Mouse (Mus musculus) hindbrain, embryonic 11.5 days (tissue): ENCODE measurements at regions not wholly inside any gene's neighbourhood (a gene's known extent, or its start where the extent isn't known, plus 50 kb on each side); places are given as distances from the start of the nearest gene placed in this dataset.

ENCODE experiments used
- ATAC-seq: fragments of 200-750 bp; cut with Nextera tagmentation; 2 replicates; pipeline ENCODE4 v1.8.0; 2017; ENCODE audit warnings: mild to moderate bottlenecking, moderate TSS enrichment, moderate library complexity; ENCODE audit not compliant: low FRiP score
- DNase-seq: peaks from one replicate; pipeline ENCODE4 v3.0.0-alpha.2; 2015; ENCODE audit warnings: low spot score
- H3K27ac ChIP-seq: fragments of 300-500 bp; sonication (generic); 2 replicates; pipeline ENCODE4 v1.5.1; 2014; ENCODE audit warnings: mild to moderate bottlenecking, low read depth, low read length
- H3K27me3 ChIP-seq: fragments of 300-500 bp; sonication (generic); 2 replicates; pipeline ENCODE4 v1.6.1; 2014; ENCODE audit warnings: mild to moderate bottlenecking, low read length, moderate library complexity, mixed read lengths; ENCODE audit not compliant: control insufficient read depth, insufficient read depth
- H3K36me3 ChIP-seq: fragments of 300-500 bp; sonication (generic); 2 replicates; pipeline ENCODE4 v1.6.1; 2014; ENCODE audit warnings: mild to moderate bottlenecking, low read length, moderate library complexity, mixed read lengths; ENCODE audit not compliant: control insufficient read depth, insufficient read depth
- H3K4me1 ChIP-seq: fragments of 300-500 bp; sonication (generic); replicated peaks from 2 replicates; pipeline ENCODE4 v1.6.1; 2014; ENCODE audit warnings: low read length, mixed read lengths; ENCODE audit not compliant: control insufficient read depth, insufficient read depth
- H3K4me2 ChIP-seq: fragments of 300-500 bp; sonication (generic); replicated peaks from 2 replicates; pipeline ENCODE4 v1.6.1; 2014; ENCODE audit warnings: mild to moderate bottlenecking, low read depth, low read length
- H3K4me3 ChIP-seq: fragments of 300-500 bp; sonication (generic); 2 replicates; pipeline ENCODE4 v1.5.1; 2014; ENCODE audit warnings: low read depth, low read length
- H3K9ac ChIP-seq: fragments of 300-500 bp; sonication (generic); 2 replicates; pipeline ENCODE4 v1.6.1; 2014; ENCODE audit warnings: low read depth, low read length
- H3K9me3 ChIP-seq: fragments of 300-500 bp; sonication (generic); 2 replicates; pipeline ENCODE4 v1.6.1; 2016; ENCODE audit warnings: low read length; ENCODE audit not compliant: control insufficient read depth
- whole genome bisulfite sequencing: fragments of 180-500 bp; shearing (Covaris S2); extraction: QIAGEN DNeasy Blood & Tissue Kit; methylation state at CpG from one replicate; pipeline ENCODE4 v1.1.7; 2014; 5-methylcytosine and 5-hydroxymethylcytosine counted together

DNA sequence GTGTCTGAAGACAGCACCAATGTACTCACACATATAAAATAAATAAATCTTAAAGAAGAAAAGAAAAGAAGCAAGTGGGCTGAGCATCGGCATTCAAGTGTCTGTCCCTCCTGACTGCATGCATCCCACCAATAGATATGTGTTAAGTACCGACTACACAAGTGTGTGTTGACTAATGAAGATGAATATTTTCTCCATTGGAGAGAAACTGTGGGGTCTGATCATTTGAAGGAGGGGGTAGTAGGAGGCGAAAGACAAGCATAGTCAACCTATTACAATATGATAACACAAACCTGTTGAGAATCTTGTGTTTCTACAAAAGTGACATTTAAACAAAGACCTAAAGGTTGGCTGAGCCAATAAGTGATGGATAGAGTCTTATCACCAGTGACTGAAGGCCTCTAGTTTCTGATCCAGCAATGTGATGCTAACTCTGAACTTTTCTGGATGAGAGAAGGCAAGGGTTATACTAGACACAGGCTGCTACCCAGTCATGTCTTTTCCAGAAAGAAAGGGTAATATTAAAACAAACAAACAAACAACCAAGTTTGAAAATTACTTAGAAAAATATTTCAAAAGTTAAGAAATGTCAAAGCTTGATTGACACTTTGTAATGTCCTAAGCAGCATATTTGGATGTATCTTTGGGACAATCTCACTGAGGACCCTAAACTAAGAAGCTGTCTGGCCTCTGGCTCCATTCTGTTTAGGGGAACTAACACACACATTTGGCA is 113.4 kb upstream of the Cpsf6 start:
- no peaks in the 10 kb centered on the region for H3K4me1 ChIP-seq
- H3K36me3 ChIP-seq = no peaks in the 10 kb centered on the region
- no peak overlapping the region for H3K9ac ChIP-seq
- H3K9me3 ChIP-seq = no peaks in the 10 kb centered on the region
- no peak overlapping the region for H3K4me2 ChIP-seq
- DNase-seq (no peak), ATAC-seq (no peak)
- no peaks in the 10 kb centered on the region for H3K27me3 ChIP-seq
- no peak overlapping the region for H3K4me3 ChIP-seq
- 94% methylated on average over 3 of the region's 3 CpGs for WGBS
- no peak overlapping the region for H3K27ac ChIP-seq

DNA sequence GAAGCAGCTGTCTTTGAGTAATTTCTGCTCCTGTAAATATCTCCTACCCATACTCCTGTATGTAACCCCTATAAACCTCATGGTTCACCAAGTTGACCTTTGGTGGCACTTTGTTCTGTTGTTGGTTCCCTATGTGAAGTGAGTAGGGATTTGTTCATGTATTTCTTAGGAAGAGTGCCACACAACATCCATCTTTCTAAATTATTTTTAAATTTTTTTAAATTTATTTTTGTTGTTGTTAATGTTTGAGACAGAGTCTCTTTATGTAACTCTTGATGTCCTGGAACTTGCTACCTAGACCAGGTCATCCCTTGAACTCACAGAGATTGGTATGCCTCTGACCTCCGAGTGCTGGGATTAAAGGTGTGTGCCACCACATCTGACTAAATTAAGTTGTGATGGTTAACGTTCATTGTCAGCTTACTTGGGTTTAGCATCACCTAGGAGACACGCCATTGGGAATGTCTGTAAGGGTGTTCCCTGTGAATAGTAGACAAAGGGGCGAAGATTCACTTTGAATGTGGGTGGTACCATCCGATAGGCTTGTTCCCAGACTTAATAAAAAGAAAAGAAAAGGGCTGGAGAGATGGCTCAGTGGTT is 112.7 kb upstream of the Cpsf6 start:
- Histone ChIP-seq H3K27me3 (no peaks in the 10 kb centered on the region), H3K9ac (no peak overlapping the region), H3K4me1 (no peaks in the 10 kb centered on the region), H3K27ac (no peak overlapping the region), H3K36me3 (no peaks in the 10 kb centered on the region), H3K4me3 (no peak overlapping the region), H3K4me2 (no peak overlapping the region), H3K9me3 (no peaks in the 10 kb centered on the region)
- no peak for DNase-seq
- no peak for ATAC-seq
- WGBS = 69% methylated on average over 5 of the region's 5 CpGs

DNA sequence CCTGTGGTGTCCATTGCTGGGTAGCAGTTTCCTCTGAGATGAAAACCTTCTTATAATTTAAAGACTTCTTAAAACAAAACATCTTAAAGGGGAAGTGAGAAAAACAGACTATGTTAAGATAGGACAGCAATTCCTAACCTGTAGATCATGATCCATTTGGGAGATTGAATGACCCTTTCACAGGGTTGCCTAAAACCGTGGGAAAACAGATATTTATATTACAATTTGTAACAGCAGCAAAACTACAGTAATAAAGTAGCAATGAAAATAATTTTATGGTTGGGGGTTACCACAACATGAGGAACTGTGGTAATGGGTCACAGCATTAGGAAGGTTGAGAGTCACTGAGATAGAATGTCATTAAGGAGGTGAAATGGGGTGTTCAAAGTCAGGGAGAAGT is 111.9 kb upstream of the Cpsf6 start:
- 81% methylated on average over 1 of the region's 1 CpGs for WGBS
- Histone ChIP-seq H3K27me3 (no peaks in the 10 kb centered on the region), H3K4me1 (no peaks in the 10 kb centered on the region), H3K9me3 (no peaks in the 10 kb centered on the region), H3K4me2 (no peak overlapping the region), H3K27ac (no peak overlapping the region), H3K9ac (no peak overlapping the region), H3K36me3 (no peaks in the 10 kb centered on the region), H3K4me3 (no peak overlapping the region)
- no peak for ATAC-seq
- DNase-seq = no peak

DNA sequence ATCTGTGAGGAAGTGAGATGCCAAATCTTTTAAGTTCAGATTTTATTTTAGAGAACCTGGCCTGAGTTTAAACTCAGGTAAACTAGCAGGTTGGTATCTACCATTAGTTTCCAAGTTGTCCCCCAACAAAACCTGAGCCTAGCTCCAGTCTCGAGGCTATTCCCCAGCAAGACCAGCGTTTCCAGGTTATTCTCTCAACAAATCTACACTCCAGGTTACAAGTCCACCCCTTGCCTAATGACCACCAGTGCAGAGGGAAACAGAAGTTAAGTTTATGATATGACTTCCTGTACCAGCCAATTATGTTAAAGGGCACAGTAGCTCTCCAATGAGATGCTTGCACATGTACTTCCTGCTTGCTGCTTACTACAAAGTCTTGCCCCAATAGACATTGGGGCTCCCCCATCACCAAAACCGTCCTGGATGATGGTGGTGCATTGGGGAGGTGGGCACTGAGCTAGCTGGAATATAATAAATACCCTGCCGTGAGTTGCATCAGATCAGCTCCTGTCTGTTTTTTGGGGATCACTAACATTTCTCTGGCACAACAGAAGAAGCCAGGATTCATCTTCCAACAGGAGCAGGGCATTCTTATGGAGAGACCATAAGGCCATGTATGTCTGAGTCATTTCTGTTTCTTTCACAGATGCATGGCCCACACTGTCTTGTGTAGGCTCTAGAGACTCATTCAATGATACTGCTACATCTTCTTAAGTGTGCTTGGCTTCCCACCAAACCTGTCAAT is 111.2 kb upstream of the Cpsf6 start:
- WGBS = 90% methylated on average over 4 of the region's 4 CpGs
- no peaks in the 10 kb centered on the region for H3K27me3 ChIP-seq
- no peaks in the 10 kb centered on the region for H3K4me1 ChIP-seq
- no peak overlapping the region for H3K4me3 ChIP-seq
- no peaks in the 10 kb centered on the region for H3K36me3 ChIP-seq
- DNase-seq (no peak), ATAC-seq (no peak)
- no peak overlapping the region for H3K9ac ChIP-seq
- H3K9me3 ChIP-seq = no peaks in the 10 kb centered on the region
- no peak overlapping the region for H3K27ac ChIP-seq
- H3K4me2 ChIP-seq = no peak overlapping the region

DNA sequence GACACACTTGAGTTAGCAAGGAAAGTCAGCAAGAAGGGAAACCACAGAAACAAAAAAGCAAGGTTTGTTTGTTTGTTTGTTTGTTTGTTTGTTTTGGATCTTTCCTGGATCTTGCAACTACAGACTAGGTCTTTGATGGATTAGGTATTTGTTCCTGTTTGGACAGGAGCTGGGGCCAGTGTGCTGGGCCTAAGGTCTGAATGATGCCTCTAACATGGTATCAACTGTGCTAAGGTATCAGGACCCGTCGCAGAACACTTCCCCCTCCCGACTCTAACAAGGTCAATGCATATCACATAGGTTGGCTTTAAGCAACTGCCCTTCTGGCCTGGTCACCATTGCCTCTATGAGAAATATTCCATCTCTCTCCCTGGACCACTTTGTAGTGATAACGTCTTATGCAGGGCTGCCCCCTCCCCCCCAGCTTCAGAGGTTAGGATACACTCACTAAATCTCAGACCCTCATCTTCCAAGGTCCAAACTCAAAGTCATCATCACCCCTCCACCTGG is 103.3 kb upstream of the Cpsf6 start:
- Histone ChIP-seq H3K9ac (no peak overlapping the region), H3K4me2 (no peak overlapping the region), H3K9me3 (no peaks in the 10 kb centered on the region), H3K36me3 (no peaks in the 10 kb centered on the region), H3K27ac (no peak overlapping the region), H3K4me3 (no peak overlapping the region), H3K27me3 (no peaks in the 10 kb centered on the region), H3K4me1 (no peaks in the 10 kb centered on the region)
- ATAC-seq (no peak), DNase-seq (no peak)
- WGBS = 93% methylated on average over 4 of the region's 4 CpGs

DNA sequence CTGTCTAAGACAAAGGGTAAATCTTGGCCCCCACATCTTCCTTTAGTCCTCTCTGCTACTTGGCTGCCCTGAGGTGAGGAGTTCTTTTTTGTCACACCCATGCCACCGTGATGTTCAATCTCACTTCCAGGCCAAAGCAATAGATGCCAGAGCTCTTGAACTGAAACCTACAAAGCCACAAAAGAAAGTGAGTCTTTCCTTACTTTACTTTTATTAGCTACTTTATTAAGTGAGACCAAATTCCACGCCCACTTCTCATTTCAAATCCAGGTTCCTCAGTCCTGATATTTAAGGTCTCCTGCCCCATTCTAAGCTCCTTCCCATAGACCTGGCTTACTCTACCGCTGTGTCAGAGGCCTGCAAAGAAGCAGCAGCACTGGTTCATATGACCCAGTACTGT is 102.5 kb upstream of the Cpsf6 start:
- Histone ChIP-seq H3K36me3 (no peaks in the 10 kb centered on the region), H3K9me3 (no peaks in the 10 kb centered on the region), H3K4me2 (no peak overlapping the region), H3K4me3 (no peak overlapping the region), H3K4me1 (no peaks in the 10 kb centered on the region), H3K27ac (no peak overlapping the region), H3K9ac (no peak overlapping the region), H3K27me3 (no peaks in the 10 kb centered on the region)
- DNase-seq = no peak
- 88% methylated on average over 3 of the region's 3 CpGs for WGBS
- no peak for ATAC-seq

DNA sequence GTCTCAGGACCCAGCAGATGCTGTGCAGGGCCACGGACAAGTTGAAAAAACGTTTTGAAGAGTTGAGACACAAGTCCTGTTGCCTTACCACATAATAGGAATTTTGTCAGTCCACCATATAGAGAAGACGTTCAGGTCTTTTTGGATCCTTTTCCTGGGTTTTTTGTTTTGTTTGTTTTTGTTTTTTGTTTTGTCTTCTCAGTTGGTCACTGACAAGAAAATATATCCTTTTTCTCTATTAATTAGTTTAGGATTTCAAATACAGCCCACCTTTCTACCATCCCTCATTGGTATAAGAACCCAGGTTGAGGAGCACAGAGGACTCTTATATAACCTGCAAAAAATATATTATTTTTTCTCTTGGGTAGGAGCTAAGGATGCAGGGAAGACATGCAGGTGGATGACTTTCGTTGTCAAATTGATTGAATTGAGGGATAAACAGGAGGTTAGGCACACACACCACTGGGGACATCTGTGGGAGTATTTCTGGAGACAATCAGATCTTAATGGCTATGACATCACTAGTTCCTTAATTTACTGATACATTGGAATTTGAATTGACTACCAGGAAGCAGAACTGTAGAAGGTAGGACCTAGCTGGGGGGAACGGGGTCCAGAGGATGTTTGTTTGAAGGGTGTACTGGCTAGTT is 101.7 kb upstream of the Cpsf6 start:
- no peak overlapping the region for H3K4me2 ChIP-seq
- WGBS = 84% methylated on average over 5 of the region's 5 CpGs
- H3K27ac ChIP-seq = no peak overlapping the region
- no peak for DNase-seq
- no peak overlapping the region for H3K4me3 ChIP-seq
- no peaks in the 10 kb centered on the region for H3K36me3 ChIP-seq
- no peaks in the 10 kb centered on the region for H3K27me3 ChIP-seq
- H3K9me3 ChIP-seq = no peaks in the 10 kb centered on the region
- H3K9ac ChIP-seq = no peak overlapping the region
- H3K4me1 ChIP-seq = no peaks in the 10 kb centered on the region
- no peak for ATAC-seq

DNA sequence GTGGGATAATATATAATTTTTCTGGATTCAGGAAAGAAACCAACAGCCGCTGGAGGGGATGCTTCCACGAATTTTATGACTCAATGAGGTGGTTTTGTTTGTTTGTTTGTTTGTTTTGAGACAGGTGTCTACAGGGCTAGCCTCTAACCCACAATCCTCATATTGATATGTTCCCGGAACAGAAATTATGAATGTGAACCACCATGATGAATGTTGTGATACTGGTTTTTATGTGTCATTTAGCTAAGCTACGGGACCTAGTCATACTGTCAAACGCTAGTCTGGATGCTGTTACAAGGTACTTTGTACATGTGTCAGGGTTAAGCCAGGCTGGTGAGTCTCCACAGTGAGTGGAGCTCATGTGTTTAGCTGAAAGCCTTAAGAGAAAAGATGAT is 100.6 kb upstream of the Cpsf6 start:
- H3K36me3 ChIP-seq = no peaks in the 10 kb centered on the region
- H3K4me2 ChIP-seq = no peak overlapping the region
- H3K9me3 ChIP-seq = no peaks in the 10 kb centered on the region
- 88% methylated on average over 5 of the region's 5 CpGs for WGBS
- H3K9ac ChIP-seq = no peak overlapping the region
- no peak overlapping the region for H3K27ac ChIP-seq
- DNase-seq (no peak), ATAC-seq (no peak)
- no peaks in the 10 kb centered on the region for H3K27me3 ChIP-seq
- no peaks in the 10 kb centered on the region for H3K4me1 ChIP-seq
- no peak overlapping the region for H3K4me3 ChIP-seq
